Mouse (Mus musculus): Measurements from ENCODE around the gene Naa16. TPM values are rescaled to one million over a fixed set of nuclear protein-coding genes. Genes with fewer than 3 reads are reported as not detected.

Naa16 gene
- polyA plus RNA-seq, 1 experiment from 2014 or later, result 17.6 TPM

DNA sequence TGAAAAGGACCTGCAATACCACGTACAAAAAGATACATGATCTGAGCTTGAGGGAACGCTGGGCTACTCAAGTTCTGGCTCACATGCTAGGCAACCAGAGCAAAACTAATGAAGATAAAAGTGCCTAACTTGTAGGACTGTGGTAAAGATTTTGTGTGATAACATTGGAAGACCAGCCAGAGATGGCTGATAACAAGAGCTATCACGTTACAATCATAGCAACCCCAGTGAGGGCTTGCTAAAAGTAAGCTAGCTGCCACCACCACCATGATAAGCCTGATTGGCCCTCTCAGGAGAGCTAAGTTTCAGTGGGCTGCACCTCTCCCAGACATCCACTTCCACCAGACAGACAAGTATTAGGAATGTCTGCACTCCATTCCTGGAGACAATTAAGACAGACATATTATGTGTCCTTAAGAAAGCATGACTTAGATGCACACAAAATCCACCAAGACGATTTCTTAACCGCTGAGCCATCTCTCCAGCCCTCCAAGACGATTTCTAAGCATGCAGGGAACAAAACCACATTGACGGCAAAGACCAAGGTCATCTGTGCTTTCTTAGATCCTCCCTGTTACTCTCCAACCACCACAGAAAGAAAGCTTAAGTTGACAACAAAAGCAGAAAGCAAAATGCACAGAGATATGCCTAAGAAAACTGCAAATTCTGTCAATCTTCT, 92.1 kb downstream of the Naa16 start:
- Histone ChIP-seq H3K9ac (replicated peaks) (peak overlapping the region; percentile 18; the same call in 1 of the 2 replicates), H3K4me3 (ENCODE audit: low read depth, low read length) (peak overlapping the region; percentile 85), H3K27me3 (ENCODE audit: insufficient read depth, low read length) (no peaks in the 10 kb centered on the region), H3K4me1 (ENCODE audit: insufficient read depth) (peaks cover 65% of the 10 kb centered on the region), H3K9me3 (ENCODE audit: low read length) (no peaks in the 10 kb centered on the region), H3K27ac (ENCODE audit: low read depth) (peak overlapping the region; percentile 36), H3K4me2 (ENCODE audit: low read depth, low read length) (peak overlapping the region; percentile 95), H3K36me3 (replicated peaks; ENCODE audit: insufficient read depth, low read length) (peaks cover 2% of the 10 kb centered on the region; the same call in 1 of the 2 replicates)
- 49% methylated on average over 7 of the region's 7 CpGs for WGBS (ENCODE audit: insufficient replicate concordance)
- DNase-seq (no peak), ATAC-seq (no peak)
- TF ChIP-seq EP300 (IDR thresholded peaks at IDR 0.05; ENCODE audit: low read depth) (no peak), CTCF (IDR thresholded peaks at IDR 0.05; ENCODE audit: low read depth) (no peak)

DNA sequence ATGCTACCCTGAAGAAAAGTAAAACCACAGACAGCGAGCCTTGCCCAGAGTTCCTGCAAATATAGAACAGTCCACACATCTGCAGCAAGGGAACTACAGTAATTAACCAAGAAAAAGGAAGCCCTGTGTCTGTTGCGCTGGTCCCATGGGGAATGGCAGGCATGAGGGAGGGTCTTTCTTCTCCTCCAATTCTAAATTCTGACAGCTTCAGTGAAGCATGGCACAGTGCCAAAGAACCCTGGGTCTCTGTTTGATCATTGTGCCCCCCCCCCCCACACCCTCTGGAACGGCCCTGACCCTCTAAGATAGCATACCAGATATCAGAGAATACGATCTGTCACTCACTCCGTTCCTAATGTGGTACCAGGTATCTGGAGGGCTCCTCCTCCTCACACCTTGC, 93.7 kb downstream of the Naa16 start:
- TF ChIP-seq CTCF (IDR thresholded peaks at IDR 0.05; ENCODE audit: low read depth) (no peak), EP300 (IDR thresholded peaks at IDR 0.05; ENCODE audit: low read depth) (no peak)
- peak overlapping the region; percentile 22 for H3K4me3 ChIP-seq (ENCODE audit: low read depth, low read length)
- H3K36me3 ChIP-seq (replicated peaks; ENCODE audit: insufficient read depth, low read length), result peaks cover 2% of the 10 kb centered on the region; the same call in 1 of the 2 replicates
- peak overlapping the region; percentile 42 for H3K9ac ChIP-seq (replicated peaks)
- peak overlapping the region; percentile 68 for H3K27ac ChIP-seq (ENCODE audit: low read depth)
- H3K4me2 ChIP-seq (ENCODE audit: low read depth, low read length), result peak overlapping the region; percentile 95
- H3K4me1 ChIP-seq (ENCODE audit: insufficient read depth), result peaks cover 67% of the 10 kb centered on the region
- no peaks in the 10 kb centered on the region for H3K9me3 ChIP-seq (ENCODE audit: low read length)
- ATAC-seq, result no peak
- no peaks in the 10 kb centered on the region for H3K27me3 ChIP-seq (ENCODE audit: insufficient read depth, low read length)
- 17% methylated on average over 5 of the region's 5 CpGs for WGBS (ENCODE audit: insufficient replicate concordance)
- DNase-seq, result no peak

DNA sequence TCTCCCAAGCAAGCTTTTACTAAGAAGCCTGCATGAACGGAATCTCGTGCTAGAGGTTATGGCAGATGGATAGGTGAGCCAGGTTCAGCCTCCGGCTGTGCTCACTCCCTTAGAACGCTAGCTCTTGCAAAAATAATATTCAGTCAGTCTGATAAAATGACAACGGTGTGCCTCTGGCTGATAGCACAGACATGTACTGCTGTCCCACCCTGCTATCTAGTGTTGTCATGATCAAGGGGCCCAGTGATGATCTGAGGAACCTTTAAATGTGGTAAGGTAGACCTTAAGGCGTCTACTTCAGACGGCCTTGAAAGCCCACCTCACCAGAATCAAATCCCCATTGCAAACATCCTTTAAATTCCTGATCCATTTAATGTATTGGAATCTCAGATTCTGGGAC, 94.4 kb downstream of the Naa16 start:
- Histone ChIP-seq H3K36me3 (replicated peaks; ENCODE audit: insufficient read depth, low read length) (peaks cover 5% of the 10 kb centered on the region), H3K9ac (replicated peaks) (peak overlapping the region; percentile 36; the same call in 1 of the 2 replicates), H3K27ac (ENCODE audit: low read depth) (peak overlapping the region; percentile 72), H3K4me3 (ENCODE audit: low read depth, low read length) (peak overlapping the region; percentile 22), H3K9me3 (ENCODE audit: low read length) (no peaks in the 10 kb centered on the region), H3K27me3 (ENCODE audit: insufficient read depth, low read length) (no peaks in the 10 kb centered on the region), H3K4me1 (ENCODE audit: insufficient read depth) (peaks cover 61% of the 10 kb centered on the region), H3K4me2 (ENCODE audit: low read depth, low read length) (peak overlapping the region; percentile 95)
- TF ChIP-seq CTCF (IDR thresholded peaks at IDR 0.05; ENCODE audit: low read depth) (no peak), EP300 (IDR thresholded peaks at IDR 0.05; ENCODE audit: low read depth) (peak; percentile 84)
- ATAC-seq, result peak; percentile 31
- WGBS (ENCODE audit: insufficient replicate concordance), result 51% methylated on average over 7 of the region's 7 CpGs
- no peak for DNase-seq

DNA sequence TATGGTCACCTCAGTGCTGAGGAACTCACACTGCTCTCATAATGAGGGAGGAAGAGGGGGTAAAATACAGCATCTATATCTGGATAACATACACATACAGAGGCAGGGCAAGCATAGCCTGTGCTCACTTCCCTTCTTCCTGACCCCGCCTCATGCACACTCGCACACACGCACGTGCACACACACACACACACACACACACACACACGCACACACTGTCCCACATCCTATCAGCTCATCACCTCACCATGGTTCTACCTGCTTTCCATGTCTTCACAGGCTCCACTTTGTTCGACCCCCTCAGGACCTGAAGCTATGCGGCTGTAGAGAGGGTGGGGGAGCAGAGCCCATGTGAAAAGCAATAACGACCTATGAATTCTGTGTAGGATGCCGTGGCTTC, 95.0 kb downstream of the Naa16 start:
- Histone ChIP-seq H3K4me2 (ENCODE audit: low read depth, low read length) (peak overlapping the region; percentile 95), H3K9me3 (ENCODE audit: low read length) (no peaks in the 10 kb centered on the region), H3K27ac (ENCODE audit: low read depth) (peak overlapping the region; percentile 72), H3K4me3 (ENCODE audit: low read depth, low read length) (peak overlapping the region; percentile 22), H3K9ac (replicated peaks) (0 out of 2 replicates have a peak overlapping the region, but pooled peaks have one; percentile 36), H3K27me3 (ENCODE audit: insufficient read depth, low read length) (no peaks in the 10 kb centered on the region), H3K36me3 (replicated peaks; ENCODE audit: insufficient read depth, low read length) (peaks cover 11% of the 10 kb centered on the region), H3K4me1 (ENCODE audit: insufficient read depth) (peaks cover 55% of the 10 kb centered on the region)
- peak; percentile 14 for ATAC-seq
- 55% methylated on average over 9 of the region's 9 CpGs for whole genome bisulfite sequencing (ENCODE audit: insufficient replicate concordance)
- TF ChIP-seq EP300 (IDR thresholded peaks at IDR 0.05; ENCODE audit: low read depth) (no peak), CTCF (IDR thresholded peaks at IDR 0.05; ENCODE audit: low read depth) (no peak)
- no peak for DNase-seq

DNA sequence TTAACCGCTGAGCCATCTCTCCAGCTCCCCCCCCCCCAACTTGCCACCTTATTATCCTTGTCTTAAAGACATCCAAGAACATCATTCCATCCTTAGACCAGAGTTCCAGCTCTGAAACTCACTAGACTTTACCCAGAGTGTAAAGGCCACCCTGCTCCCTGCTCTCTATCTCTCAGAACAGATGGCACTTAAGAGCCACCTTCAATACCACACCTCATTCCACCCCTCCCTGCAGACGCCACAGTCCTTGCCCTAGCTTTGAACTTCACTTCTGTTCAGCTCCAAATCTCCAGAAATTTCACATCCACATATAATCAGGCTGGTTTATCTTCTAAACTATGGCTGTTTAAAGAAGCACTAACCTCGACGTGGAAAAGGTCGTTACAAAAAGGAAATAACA, 95.6 kb downstream of the Naa16 start:
- peak; percentile 91 for ATAC-seq
- peak overlapping the region; percentile 73 for H3K27ac ChIP-seq (ENCODE audit: low read depth)

DNA sequence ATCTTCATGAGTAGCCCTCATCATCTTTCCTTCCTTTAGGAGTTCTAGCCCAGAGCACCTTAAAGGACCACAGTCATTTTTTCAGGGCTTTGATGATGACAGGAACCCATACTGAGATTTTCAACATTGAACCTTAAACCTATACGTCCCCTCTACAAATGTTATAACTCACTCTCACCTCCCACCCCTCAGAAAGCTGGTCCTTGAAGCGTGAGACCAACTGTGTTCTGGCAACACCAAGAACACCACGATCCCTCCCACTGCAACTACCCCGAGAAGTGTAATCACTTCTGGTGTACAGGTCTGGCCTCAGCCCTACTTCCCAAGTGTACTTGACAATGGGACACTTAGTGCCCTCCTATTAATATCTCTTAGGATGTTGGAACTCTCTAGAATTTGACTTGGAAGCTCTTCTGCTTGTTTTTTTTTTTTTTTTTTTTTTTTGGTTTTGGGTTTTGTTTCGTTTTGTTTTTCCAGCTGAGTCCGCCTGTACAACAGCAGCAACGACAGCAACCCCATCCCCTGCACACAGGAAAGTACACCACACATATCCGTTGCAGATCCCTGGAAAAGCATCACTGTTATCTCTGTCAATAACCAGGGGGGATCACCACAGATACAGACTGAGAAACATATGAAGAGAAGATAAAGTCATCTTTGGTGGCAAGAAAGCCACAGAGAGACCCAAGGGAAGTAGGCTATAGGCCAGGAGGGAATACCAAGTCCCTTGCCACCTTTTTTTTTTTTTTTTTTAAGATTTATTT, 96.3 kb downstream of the Naa16 start:
- H3K4me2 ChIP-seq (ENCODE audit: low read depth, low read length), result peak overlapping the region; percentile 95
- H3K27me3 ChIP-seq (ENCODE audit: insufficient read depth, low read length), result no peaks in the 10 kb centered on the region
- ATAC-seq (no peak), DNase-seq (no peak)
- H3K4me3 ChIP-seq (ENCODE audit: low read depth, low read length), result peak overlapping the region; percentile 22; the same call in 1 of the 2 replicates
- peak overlapping the region; percentile 73 for H3K27ac ChIP-seq (ENCODE audit: low read depth)
- 40% methylated on average over 8 of the region's 8 CpGs for WGBS (ENCODE audit: insufficient replicate concordance)
- H3K36me3 ChIP-seq (replicated peaks; ENCODE audit: insufficient read depth, low read length), result peaks cover 23% of the 10 kb centered on the region
- H3K9ac ChIP-seq (replicated peaks), result peak overlapping the region; percentile 22; the same call in 1 of the 2 replicates
- H3K4me1 ChIP-seq (ENCODE audit: insufficient read depth), result peaks cover 48% of the 10 kb centered on the region
- no peaks in the 10 kb centered on the region for H3K9me3 ChIP-seq (ENCODE audit: low read length)
- TF ChIP-seq EP300 (IDR thresholded peaks at IDR 0.05; ENCODE audit: low read depth) (0 out of 2 replicates have a peak, but pooled peaks have one; percentile 12), CTCF (IDR thresholded peaks at IDR 0.05; ENCODE audit: low read depth) (no peak)

More for the DNA sequence above, 95.6 kb downstream of the Naa16 start:
- no peaks in the 10 kb centered on the region for H3K27me3 ChIP-seq (ENCODE audit: insufficient read depth, low read length)
- DNase-seq, result no peak
- no peak overlapping the region for H3K9ac ChIP-seq (replicated peaks)
- peaks cover 52% of the 10 kb centered on the region for H3K4me1 ChIP-seq (ENCODE audit: insufficient read depth)
- peaks cover 17% of the 10 kb centered on the region for H3K36me3 ChIP-seq (replicated peaks; ENCODE audit: insufficient read depth, low read length)
- H3K4me2 ChIP-seq (ENCODE audit: low read depth, low read length), result peak overlapping the region; percentile 95
- TF ChIP-seq CTCF (IDR thresholded peaks at IDR 0.05; ENCODE audit: low read depth) (no peak), EP300 (IDR thresholded peaks at IDR 0.05; ENCODE audit: low read depth) (peak; percentile 75)
- 37% methylated on average over 5 of the region's 5 CpGs for WGBS (ENCODE audit: insufficient replicate concordance)
- peak overlapping the region; percentile 22 for H3K4me3 ChIP-seq (ENCODE audit: low read depth, low read length)
- H3K9me3 ChIP-seq (ENCODE audit: low read length), result no peaks in the 10 kb centered on the region

Measured in liver, postnatal 0 days (tissue).